In genomic region chr8:61502277-61502676, GRCm38 (mm10) we compare ENCODE assay signal across 16 mouse cellular contexts.
"Had no signal": no experiment of that assay in that cellular context is flagged by ENCODE, and none has a peak within 500 bp of the region (broad histone marks: within the 10 kb centered on the region; RNA-seq: fewer than 3 reads in every experiment).

No protein-coding gene starts in this region.

- H3K9me3 ChIP-seq: neural tube, embryonic 12.5 days; neural tube, embryonic 13.5 days; neural tube, embryonic 15.5 days; stomach, embryonic 15.5 days had no signal

- H3K4me2 ChIP-seq: neural tube, embryonic 12.5 days; neural tube, embryonic 13.5 days; neural tube, embryonic 15.5 days; stomach, embryonic 15.5 days had no signal

- H3K4me1 ChIP-seq: neural tube, embryonic 12.5 days; neural tube, embryonic 13.5 days; neural tube, embryonic 15.5 days; stomach, embryonic 15.5 days had no signal

- H3K36me3 ChIP-seq: stomach, embryonic 15.5 days had no signal

- H3K4me3 ChIP-seq: neural tube, embryonic 12.5 days; neural tube, embryonic 13.5 days; neural tube, embryonic 15.5 days; stomach, embryonic 15.5 days had no signal

- H3K27me3 ChIP-seq: neural tube, embryonic 12.5 days; neural tube, embryonic 13.5 days; neural tube, embryonic 15.5 days; stomach, embryonic 15.5 days had no signal

- H3K9ac ChIP-seq: neural tube, embryonic 12.5 days; neural tube, embryonic 13.5 days; neural tube, embryonic 15.5 days; stomach, embryonic 15.5 days had no signal

- DNase-seq: retina, postnatal 1 day; right cerebral cortex, adult 18-20 months; right cerebral cortex, postnatal 14 days; right cerebral cortex, postnatal 25 days; right cerebral cortex, postnatal 4 days; spleen, adult 18-20 months; thymus, adult 18-20 months; thymus, adult 2 months; thymus, postnatal 25 days; thymus, postnatal 36 days; thymus, postnatal 4 days had no signal

- H3K27ac ChIP-seq: neural tube, embryonic 12.5 days; neural tube, embryonic 13.5 days; neural tube, embryonic 15.5 days; stomach, embryonic 15.5 days; stomach, postnatal 0 days had no signal
